Mouse (Mus musculus) adrenal gland, adult 2 months (tissue): Measurements from ENCODE around the gene Sfswap. TPM values are rescaled to one million over a fixed set of nuclear protein-coding genes. Genes with fewer than 3 reads are reported as not detected.
"Not testable (repeated sequence)": the region's sequence is repeated elsewhere in the genome, so short reads cannot be mapped to it uniquely, and the experiment has no call there.

Experiments used
- DNase-seq: peaks from one replicate; pipeline ENCODE4 v3.0.0; 2021
- polyA plus RNA-seq: library from polyadenylated mRNA; depleted of rRNA; stranded (reverse); fragments of >200 nt; gene quantifications from 2 replicates; pipeline ENCODE4 v1.2.3, GENCODE M21; 2012; rRNA removed
- total RNA-seq, 2 experiments: library from RNA; stranded (reverse); gene quantifications; 2 replicates each; pipeline ENCODE4 v1.2.3; 2021

The Sfswap gene
- total and polyA plus RNA-seq, 3 experiments = 39.7 to 108 (median 45.7) TPM

DNA sequence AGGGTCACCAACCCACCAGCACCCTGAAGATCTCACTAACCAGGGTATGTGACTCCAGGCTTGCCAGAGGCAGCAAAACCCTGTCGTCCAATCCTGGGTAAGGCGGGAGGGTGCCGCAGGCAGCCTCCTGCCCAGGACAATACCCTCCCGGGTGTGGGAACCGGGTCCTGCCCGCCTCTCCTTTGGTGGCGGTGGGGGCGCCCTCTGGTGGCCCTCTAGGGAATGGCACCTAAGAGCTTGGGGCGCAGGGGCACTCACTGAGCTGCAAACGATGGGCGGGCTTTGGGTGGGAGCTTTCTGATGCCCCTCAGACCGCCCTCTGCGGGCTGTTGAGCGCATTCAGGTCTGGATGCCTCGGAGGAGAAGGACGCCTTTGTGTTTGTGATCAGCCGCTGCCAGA, 85.0 kb downstream of the Sfswap start:
- peak; percentile 86 for DNase-seq

DNA sequence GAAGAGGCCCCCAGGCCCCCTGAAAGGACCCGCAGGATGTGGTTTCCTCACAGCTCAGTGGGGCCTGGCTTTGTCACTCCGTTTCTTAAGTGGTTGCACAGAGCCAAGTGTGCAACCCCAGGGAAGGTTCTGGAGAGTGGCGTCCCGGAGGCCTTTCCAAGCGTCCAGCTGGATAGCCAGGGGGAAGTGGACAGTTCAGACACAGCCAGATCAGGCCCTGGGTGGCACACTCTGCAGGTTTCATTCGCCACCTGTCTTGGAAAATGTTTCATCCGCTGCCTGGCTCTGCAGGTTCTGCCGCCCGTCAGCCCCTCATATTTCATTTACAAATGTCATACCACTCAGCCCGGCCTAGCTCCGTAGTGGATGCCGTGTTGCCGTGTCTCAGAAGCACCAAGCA, 85.5 kb downstream of the Sfswap start:
- no peak for DNase-seq

DNA sequence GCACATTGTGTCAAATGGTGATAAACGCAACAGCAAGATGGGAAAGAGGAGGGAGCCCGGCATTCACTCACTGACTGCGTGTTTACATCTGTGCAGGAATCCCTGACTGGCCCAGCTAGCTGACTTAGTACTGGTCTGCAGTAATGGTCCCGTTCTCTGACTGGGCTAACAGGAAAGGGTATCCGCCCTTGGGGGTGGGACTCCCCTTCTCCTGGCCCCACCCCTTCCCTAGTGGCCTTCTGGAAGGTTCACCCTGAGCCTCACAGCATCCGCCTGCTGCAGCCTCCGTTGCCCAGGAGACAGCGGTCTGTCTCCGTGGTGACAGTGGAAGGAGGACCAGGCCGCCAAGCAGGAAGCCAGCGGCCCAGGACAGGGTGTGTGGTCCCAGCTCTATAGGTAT, 89.9 kb downstream of the Sfswap start:
- no peak for DNase-seq

DNA sequence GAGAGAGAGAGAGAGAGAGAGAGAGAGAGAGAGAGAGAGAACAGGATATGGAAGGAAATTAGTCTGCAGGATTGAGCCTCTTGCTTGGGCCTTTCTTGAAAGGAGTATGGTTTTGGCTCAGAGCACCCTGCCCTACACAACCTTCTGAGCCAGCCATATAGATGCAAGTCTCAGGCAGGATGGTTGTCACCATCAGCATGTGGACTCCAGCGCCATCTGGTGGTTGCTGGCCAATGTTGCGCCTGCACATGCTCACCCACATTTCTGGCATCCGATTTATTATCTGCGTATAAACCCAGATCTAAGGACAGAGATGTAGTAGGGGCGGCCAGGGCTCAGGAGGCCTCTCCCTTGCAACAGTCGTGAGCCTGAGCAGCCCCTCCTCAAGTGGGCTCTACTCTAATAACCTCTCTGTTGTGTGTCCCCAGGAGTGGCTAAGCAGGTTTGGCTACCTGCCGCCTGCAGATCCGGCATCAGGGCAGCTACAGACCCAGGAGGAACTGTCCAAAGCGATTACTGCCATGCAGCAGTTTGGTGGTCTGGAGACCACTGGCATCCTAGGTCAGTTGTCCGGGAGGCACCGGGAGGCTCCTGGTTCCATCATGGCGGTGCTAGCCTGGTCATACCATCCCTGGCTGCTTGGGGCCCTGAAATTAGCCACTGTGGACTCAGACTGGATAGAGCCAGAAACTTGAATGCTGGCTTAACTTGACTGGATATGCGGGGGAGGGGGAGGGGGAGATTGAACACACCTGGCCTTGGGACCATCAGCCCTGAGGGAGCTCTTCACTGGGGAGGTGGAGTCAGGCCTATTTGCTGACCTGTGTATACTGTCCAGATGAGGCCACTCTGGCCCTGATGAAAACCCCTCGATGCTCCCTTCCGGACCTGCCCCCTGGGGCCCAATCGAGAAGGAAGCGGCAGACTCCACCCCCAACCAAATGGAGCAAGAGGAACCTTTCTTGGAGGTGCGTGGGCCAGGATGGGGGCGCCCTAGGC, 93.4 kb downstream of the Sfswap start:
- DNase-seq = peak; percentile 82

DNA sequence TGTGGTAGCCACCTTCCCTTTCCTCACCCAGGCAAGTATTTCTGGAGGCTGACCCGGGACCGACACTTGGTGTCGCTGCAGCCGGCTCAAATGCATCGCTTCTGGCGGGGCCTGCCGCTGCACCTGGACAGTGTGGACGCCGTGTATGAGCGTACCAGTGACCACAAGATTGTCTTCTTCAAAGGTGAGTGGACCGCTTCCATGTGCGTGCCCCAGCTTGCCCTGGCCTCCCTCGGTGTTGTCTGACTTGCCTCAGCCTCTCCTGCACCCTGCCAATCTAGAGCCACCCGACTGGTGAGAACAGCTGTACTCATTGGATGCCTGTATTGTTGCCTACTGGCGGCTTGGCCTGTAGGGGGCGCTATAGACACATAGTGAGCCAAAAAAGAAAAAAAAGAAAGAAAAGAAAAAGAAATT, 101.1 kb downstream of the Sfswap start:
- DNase-seq = peak; percentile 21

DNA sequence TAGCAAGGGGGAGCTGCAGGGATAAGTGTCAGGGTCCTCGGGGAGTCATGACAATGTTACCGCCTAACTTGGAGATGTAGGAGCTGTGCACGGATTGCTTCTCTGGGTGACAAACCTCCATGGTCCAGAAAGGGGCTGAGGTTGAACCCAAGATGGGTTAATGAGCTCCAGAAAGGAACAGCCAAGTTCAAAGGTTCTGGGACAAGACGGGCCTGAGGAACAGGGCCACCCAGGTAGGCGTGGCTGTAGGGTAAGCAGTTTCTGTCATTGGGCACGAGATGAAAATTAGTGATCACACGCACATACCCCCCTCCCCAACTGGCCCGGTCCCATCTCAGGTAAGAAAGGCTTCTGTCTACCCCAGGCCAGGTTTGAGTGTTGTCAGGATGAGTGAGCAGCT, 106.5 kb downstream of the Sfswap start:
- no peak for DNase-seq

DNA sequence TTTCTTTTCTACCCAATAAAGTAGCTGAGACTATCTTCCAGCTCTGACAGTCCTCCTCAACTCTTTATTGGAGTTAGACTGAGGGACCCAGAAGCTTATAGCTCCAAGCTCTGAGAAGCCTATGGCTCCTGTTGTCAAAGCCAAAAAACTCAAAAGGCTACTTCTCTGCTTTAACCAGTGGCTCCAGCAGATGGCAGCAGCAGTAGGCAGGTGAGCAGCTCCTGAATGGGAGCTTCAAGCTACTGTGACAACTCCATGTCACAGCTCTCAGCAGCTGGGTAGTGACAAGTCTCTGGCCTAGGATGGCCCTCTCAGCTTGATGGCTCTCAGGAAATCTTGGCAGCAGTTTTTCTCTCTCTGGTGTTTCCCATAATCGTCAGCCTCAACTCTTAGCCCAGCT, 110.0 kb downstream of the Sfswap start:
- DNase-seq = peak; percentile 72

- DNase-seq = not testable (repeated sequence)
Measured at GRCm38 (mm10) chr5:129620600-129620999, 119.6 kb downstream of the Sfswap start.

Other genes with a start within 250 kb of the Sfswap start
- gene Mmp17, start 82.9 kb downstream of the Sfswap start, total RNA-seq = 1 to 10 TPM in 1 of 2 experiments, under 1 TPM in 1; 0.81 to 1.1 TPM
- 2.4 and 2.7 TPM in 2 replicates for gene Mmp17, start 82.9 kb downstream of the Sfswap start, polyA plus RNA-seq
- 1 to 10 TPM; 2.5 to 4.1 TPM for gene Zfp11, start 168.9 kb downstream of the Sfswap start, total RNA-seq
- gene Zfp11, start 168.9 kb downstream of the Sfswap start, polyA plus RNA-seq = 0.89 and 0.94 TPM in 2 replicates
- under 1 TPM in 1 of 2 experiments, not detected in 1; 0.46 TPM for gene Sept14, start 207.3 kb downstream of the Sfswap start, total RNA-seq
- not detected in 2 replicates for gene Sept14, start 207.3 kb downstream of the Sfswap start, polyA plus RNA-seq
- gene Mrps17, start 214.3 kb downstream of the Sfswap start, total RNA-seq = 10 to 100 TPM; 88.0 to 94.4 TPM
- gene Mrps17, start 214.3 kb downstream of the Sfswap start, polyA plus RNA-seq = 52.1 and 61.4 TPM in 2 replicates
- gene Nipsnap2, start 223.8 kb downstream of the Sfswap start, total RNA-seq = 100 to 1,000 TPM; 121 to 123 TPM
- 35.0 and 44.8 TPM in 2 replicates for gene Nipsnap2, start 223.8 kb downstream of the Sfswap start, polyA plus RNA-seq